Mouse (Mus musculus) ES-E14 (cell line): Measurements from ENCODE around the gene Irf9.

Experiments
- CHD2 ChIP-seq: IDR thresholded peaks from 2 replicates; pipeline ENCODE4 v1.6.1; 2014; ENCODE audit warnings: mild to moderate bottlenecking, low read depth, low read length, inconsistent platforms
- ZC3H11A ChIP-seq: IDR thresholded peaks from 2 replicates; pipeline ENCODE4 v1.6.1; 2012; ENCODE audit warnings: low read depth, mild to moderate bottlenecking, inconsistent platforms, low read length, borderline replicate concordance
- ZNF384 ChIP-seq: IDR thresholded peaks from 2 replicates; pipeline ENCODE4 v1.6.1; 2012; ENCODE audit warnings: low read depth, low read length, inconsistent platforms

GRCm38 (mm10) chr14:55596036-55596690, 7.2 kb upstream of the Irf9 start:
- TF ChIP-seq ZC3H11A (no peak), ZNF384 (no peak), CHD2 (no peak)
